Mouse (Mus musculus) liver, postnatal 0 days (tissue): ENCODE measurements around the gene Pom121l2. TPM values are rescaled to one million over a fixed set of nuclear protein-coding genes. Genes with fewer than 3 reads are reported as not detected.

Experiments used
- ATAC-seq: fragments of 200-750 bp; cut with Nextera tagmentation; 2 replicates; pipeline ENCODE4 v1.8.0; 2017; ENCODE audit warnings: mild to moderate bottlenecking, moderate library complexity
- DNase-seq: peaks from one replicate; pipeline ENCODE4 v3.0.0-alpha.2; 2016
- H3K27ac ChIP-seq: fragments of 300-500 bp; sonication (generic); 2 replicates; pipeline ENCODE4 v1.5.1; 2014; ENCODE audit warnings: antibody characterized with exemption, moderate library complexity, mild to moderate bottlenecking, low read depth
- H3K27me3 ChIP-seq: fragments of 300-500 bp; sonication (generic); 2 replicates; pipeline ENCODE4 v1.6.1; 2014; ENCODE audit warnings: low read length, control low read depth, mixed read lengths; ENCODE audit not compliant: insufficient read depth
- H3K36me3 ChIP-seq: fragments of 300-500 bp; sonication (generic); replicated peaks from 2 replicates; pipeline ENCODE4 v1.6.1; 2014; ENCODE audit warnings: mild to moderate bottlenecking, control low read depth, low read length, moderate library complexity, mixed read lengths; ENCODE audit not compliant: insufficient read depth
- H3K4me1 ChIP-seq: fragments of 300-500 bp; sonication (generic); 2 replicates; pipeline ENCODE4 v1.6.1; 2014; ENCODE audit warnings: antibody characterized with exemption, mild to moderate bottlenecking, control low read depth; ENCODE audit not compliant: insufficient read depth
- H3K4me2 ChIP-seq: fragments of 300-500 bp; sonication (generic); 2 replicates; pipeline ENCODE4 v1.6.1; 2014; ENCODE audit warnings: low read depth, mild to moderate bottlenecking, low read length, moderate library complexity, mixed read lengths
- H3K4me3 ChIP-seq: fragments of 300-500 bp; sonication (generic); 2 replicates; pipeline ENCODE4 v1.5.1; 2014; ENCODE audit warnings: low read depth, low read length
- H3K9ac ChIP-seq: fragments of 300-500 bp; sonication (generic); replicated peaks from 2 replicates; pipeline ENCODE4 v1.6.1; 2014; ENCODE audit warnings: mild to moderate bottlenecking, moderate library complexity
- H3K9me3 ChIP-seq: fragments of 300-500 bp; sonication (generic); 2 replicates; pipeline ENCODE4 v1.6.1; 2016; ENCODE audit warnings: mild to moderate bottlenecking, control low read depth, low read length, mixed read lengths
- CTCF ChIP-seq: sonication (generic); IDR thresholded peaks from 2 replicates; pipeline ENCODE4 v1.5.1; 2016; ENCODE audit warnings: antibody characterized with exemption, low read depth
- EP300 ChIP-seq: IDR thresholded peaks from 2 replicates; pipeline ENCODE4 v1.6.1; 2016; ENCODE audit warnings: antibody characterized with exemption, low read depth, mild to moderate bottlenecking
- WGBS: fragments of 180-500 bp; shearing (Covaris S2); extraction: QIAGEN DNeasy Blood & Tissue Kit; methylation state at CpG from one replicate; pipeline ENCODE4 v1.1.7; 2014; ENCODE audit not compliant: insufficient replicate concordance; 5-methylcytosine and 5-hydroxymethylcytosine counted together
- polyA plus RNA-seq: library from polyadenylated mRNA; unstranded; fragments of >200 nt; fragmentation: Nextera tagmentation; extraction: Ambion mirVana; gene quantifications from 2 replicates; pipeline ENCODE4 v1.2.1, GENCODE M21; 2015

The Pom121l2 gene
- polyA plus RNA-seq, 1 experiment from 2014 or later, result not detected

DNA sequence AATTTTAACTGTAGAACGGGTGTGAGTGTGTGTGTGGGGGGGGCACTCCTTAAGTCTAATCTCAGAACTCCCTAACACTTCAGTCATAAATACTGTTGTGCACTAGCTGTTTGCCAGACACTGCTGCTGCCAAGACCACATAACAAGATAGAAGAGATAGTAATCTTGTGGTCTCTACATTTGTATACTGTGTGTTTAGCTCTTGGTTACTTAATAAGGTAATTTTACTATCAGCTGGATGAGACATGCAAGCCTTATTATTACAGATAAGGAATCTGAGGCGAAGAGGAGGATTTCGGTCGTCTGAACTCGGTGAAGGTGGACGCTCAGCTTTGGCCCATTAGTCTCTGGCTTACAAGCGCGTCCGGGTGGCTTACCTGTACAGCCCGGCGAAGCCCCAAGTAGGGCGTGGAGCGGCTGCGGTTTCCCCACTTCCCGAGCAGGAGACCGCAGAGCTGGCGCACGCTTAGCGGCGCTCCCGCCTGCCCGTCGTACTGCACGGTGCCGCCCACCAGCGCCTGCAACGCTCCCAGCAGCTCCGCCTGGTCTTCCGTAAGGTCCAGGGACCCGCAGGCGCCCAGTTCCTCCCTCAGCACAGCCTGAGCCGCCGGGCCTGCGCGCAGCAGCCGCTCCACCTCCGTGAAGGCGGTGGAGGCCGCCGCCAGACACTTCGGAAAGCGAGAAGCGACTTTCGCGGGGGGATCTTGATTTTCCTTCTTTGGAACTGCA is 24.8 kb downstream of the Pom121l2 start:
- H3K4me3 ChIP-seq, result peak overlapping the region; percentile 59
- H3K4me1 ChIP-seq, result peaks cover 22% of the 10 kb centered on the region
- H3K27ac ChIP-seq, result no peak overlapping the region
- no peaks in the 10 kb centered on the region for H3K36me3 ChIP-seq
- TF ChIP-seq EP300 (no peak), CTCF (no peak)
- peak overlapping the region; percentile 91 for H3K4me2 ChIP-seq
- WGBS, result 0% methylated on average over 45 of the region's 45 CpGs
- ATAC-seq, result peak; percentile 75
- peaks cover 64% of the 10 kb centered on the region for H3K27me3 ChIP-seq
- H3K9me3 ChIP-seq, result no peaks in the 10 kb centered on the region
- peak; percentile 59 for DNase-seq
- H3K9ac ChIP-seq, result peak overlapping the region; percentile 35

DNA sequence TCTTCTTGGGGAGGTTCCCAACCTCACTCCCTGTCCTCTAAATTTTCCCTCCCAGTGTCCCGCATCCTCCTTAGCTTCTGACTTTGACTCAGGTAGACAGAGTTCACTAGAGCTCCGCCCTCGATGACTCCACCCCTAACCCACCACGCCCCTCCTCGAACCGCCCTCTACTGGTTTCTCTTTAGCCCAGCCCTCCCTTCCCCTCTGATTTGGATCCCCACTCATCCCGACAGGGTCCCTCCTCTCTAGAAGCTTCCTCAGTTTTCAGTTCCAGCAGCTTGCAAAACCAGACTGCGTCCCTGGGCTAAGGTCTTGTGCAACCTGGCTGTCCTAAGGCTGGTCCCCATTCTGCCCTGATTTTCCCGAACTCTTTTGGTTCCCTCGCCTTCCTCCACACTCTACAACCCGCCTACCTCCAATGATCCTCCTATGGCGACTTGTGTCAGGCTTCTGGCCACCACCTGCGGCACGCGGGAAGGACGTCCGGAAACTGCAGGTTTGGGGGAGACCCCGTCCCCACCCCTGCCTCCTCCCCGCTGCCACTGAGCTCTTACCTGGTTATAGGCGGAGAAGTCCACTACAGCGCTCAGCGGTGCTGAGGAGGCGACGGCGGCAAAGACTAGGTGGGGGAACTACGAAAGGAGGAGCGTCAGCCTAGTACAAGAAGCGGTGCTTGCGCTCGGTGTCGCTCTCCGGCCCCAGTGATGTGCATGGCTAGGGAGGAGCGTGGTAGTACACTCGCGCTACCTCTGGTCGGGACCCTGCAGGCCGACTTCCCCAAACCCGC is 25.5 kb downstream of the Pom121l2 start:
- H3K4me1 ChIP-seq, result peaks cover 19% of the 10 kb centered on the region
- H3K9ac ChIP-seq, result peak overlapping the region; percentile 35
- H3K4me2 ChIP-seq, result peak overlapping the region; percentile 91
- peak overlapping the region; percentile 59 for H3K4me3 ChIP-seq
- DNase-seq (peak; percentile 78), ATAC-seq (peak; percentile 83)
- WGBS, result under 1% methylated on average over 38 of the region's 38 CpGs
- no peaks in the 10 kb centered on the region for H3K36me3 ChIP-seq
- no peaks in the 10 kb centered on the region for H3K9me3 ChIP-seq
- H3K27ac ChIP-seq, result no peak overlapping the region
- H3K27me3 ChIP-seq, result peaks cover 61% of the 10 kb centered on the region
- TF ChIP-seq EP300, result no peak
- TF ChIP-seq CTCF, result no peak; the same call in 1 of the 2 replicates

DNA sequence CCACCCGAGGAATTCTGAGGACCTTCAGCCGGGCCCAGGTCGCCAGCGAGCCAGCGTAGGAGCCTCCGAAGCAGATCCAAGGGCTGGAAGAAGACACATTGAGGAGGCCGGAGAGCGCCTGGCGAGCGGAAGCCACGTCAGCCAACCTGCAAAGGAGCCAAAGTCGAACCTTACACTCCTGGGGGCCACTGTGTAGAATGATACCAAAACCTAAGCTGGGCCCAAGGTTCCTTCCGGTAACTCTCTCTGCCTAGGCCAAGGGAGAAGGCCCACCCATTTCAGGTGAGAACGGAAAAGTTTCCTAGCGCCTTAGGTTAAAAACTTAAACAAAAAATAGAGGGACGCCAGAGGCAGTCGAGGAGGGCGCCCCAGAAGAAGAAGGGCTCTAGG is 26.1 kb downstream of the Pom121l2 start:
- Histone ChIP-seq H3K4me3 (peak overlapping the region; percentile 59), H3K27ac (no peak overlapping the region), H3K4me1 (peaks cover 19% of the 10 kb centered on the region), H3K36me3 (no peaks in the 10 kb centered on the region), H3K27me3 (peaks cover 65% of the 10 kb centered on the region), H3K9ac (peak overlapping the region; percentile 35; the same call in 1 of the 2 replicates), H3K4me2 (peak overlapping the region; percentile 91), H3K9me3 (no peaks in the 10 kb centered on the region)
- ATAC-seq (no peak), DNase-seq (no peak)
- WGBS, result 12% methylated on average over 18 of the region's 18 CpGs
- TF ChIP-seq CTCF (no peak), EP300 (no peak)

DNA sequence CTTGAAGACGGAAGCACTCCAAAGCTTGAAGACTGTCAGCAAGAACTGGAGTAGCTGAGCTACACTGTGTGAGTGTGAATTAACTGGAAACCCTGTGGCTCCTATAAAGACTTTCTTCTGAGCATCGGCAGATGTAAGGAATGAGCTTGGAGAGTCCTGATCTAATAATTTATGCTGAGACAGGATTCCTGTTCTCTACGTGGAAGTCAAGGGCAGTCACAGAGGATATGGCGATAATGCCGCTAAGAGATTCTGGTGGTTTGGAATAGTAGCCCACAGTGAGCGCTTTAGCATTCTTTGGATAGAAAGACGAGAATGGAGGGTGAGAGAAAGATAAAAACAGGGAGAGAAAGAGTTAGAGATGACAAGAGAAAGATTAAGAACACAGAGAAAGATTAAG is 26.9 kb downstream of the Pom121l2 start:
- H3K27ac ChIP-seq, result no peak overlapping the region
- H3K4me1 ChIP-seq, result peaks cover 19% of the 10 kb centered on the region
- H3K4me3 ChIP-seq, result no peak overlapping the region
- TF ChIP-seq CTCF, result no peak
- no peak for TF ChIP-seq EP300
- no peak for DNase-seq
- H3K36me3 ChIP-seq, result no peaks in the 10 kb centered on the region
- H3K4me2 ChIP-seq, result no peak overlapping the region
- H3K27me3 ChIP-seq, result peaks cover 69% of the 10 kb centered on the region
- no peak overlapping the region for H3K9ac ChIP-seq
- no peaks in the 10 kb centered on the region for H3K9me3 ChIP-seq
- 57% methylated on average over 7 of the region's 7 CpGs for WGBS
- no peak for ATAC-seq

DNA sequence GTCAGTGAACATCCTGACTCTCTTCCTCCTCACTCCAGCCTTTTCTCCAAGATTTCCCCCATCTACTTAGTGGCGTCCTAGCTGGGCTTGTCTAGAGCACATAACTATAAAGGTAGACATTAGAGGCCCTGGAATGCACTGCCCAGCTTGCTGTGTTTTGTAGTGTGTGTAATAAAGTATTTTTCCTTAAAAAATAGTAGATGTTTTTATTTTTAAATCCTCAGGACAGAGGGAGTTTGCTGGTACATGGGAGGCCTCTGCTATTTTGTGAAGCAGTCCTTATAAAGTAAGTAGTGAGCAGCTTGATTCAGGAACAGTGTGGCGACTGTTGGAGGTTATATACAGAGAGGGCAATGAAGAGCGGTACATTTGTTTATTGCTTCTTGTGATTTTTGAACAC is 27.7 kb downstream of the Pom121l2 start:
- H3K4me2 ChIP-seq, result no peak overlapping the region
- H3K4me3 ChIP-seq, result no peak overlapping the region
- WGBS, result 75% methylated on average over 3 of the region's 3 CpGs
- no peak for DNase-seq
- no peaks in the 10 kb centered on the region for H3K9me3 ChIP-seq
- H3K27ac ChIP-seq, result no peak overlapping the region
- H3K27me3 ChIP-seq, result peaks cover 74% of the 10 kb centered on the region
- ATAC-seq, result no peak
- no peaks in the 10 kb centered on the region for H3K36me3 ChIP-seq
- no peak overlapping the region for H3K9ac ChIP-seq
- peaks cover 20% of the 10 kb centered on the region for H3K4me1 ChIP-seq
- TF ChIP-seq CTCF (no peak), EP300 (no peak)

- WGBS, result 23% methylated on average over 6 of the region's 7 CpGs
- DNase-seq (no peak), ATAC-seq (no peak)
- Histone ChIP-seq H3K4me3 (no peak within 1 kb of the TSS), H3K9me3 (no peaks in the 10 kb centered on the region), H3K9ac (no peak within 1 kb of the TSS), H3K27ac (no peak within 1 kb of the TSS), H3K36me3 (no peaks in the 10 kb centered on the region), H3K27me3 (peaks cover 78% of the 10 kb centered on the region), H3K4me1 (peaks cover 29% of the 10 kb centered on the region), H3K4me2 (no peak within 1 kb of the TSS)
- TF ChIP-seq EP300 (no peak), CTCF (no peak)
Measured at GRCm38 (mm10) chr13:22009642-22010041, 28.6 kb downstream of the Pom121l2 start, which contains the start of gene Prss16. Gene Prss16 (minus strand): TSS chr13:22009742.
